Mouse (Mus musculus) cortical plate, adult 2 months (tissue): ENCODE results near the gene Plp2.
"Not testable (repeated sequence)": the region's sequence is repeated elsewhere in the genome, so short reads cannot be mapped to it uniquely, and the experiment has no call there.

Experiments
- CTCF ChIP-seq: fragments of 200-500 bp; IDR thresholded peaks from 2 replicates; pipeline ENCODE4 v1.5.1; 2011; ENCODE audit warnings: mild to moderate bottlenecking, control low read depth, low read length; ENCODE audit not compliant: insufficient read depth; ENCODE audit errors: extremely low read depth
- POLR2A ChIP-seq: fragments of 200-500 bp; IDR thresholded peaks from 2 replicates; pipeline ENCODE4 v1.6.1; 2011; ENCODE audit warnings: mild to moderate bottlenecking, low read length, control low read depth; ENCODE audit not compliant: insufficient read depth; ENCODE audit errors: extremely low read depth

DNA sequence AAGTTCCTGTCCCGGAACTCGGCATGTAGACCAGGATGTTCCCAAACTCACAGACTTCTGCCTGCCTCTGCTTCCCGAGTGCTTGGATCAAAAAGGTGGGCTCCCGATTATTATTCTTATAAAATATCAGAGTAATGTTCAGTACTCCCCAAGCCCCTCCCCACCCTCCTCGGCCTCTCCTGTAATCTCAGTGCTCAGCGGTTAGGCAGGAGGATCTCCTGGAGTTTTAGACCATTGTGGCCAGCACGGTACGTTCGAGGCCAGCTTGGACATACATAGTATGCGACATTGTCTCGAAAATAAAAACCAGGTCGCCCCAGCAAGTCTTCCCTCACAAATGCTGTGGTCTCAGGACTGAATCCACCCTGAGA is 42.6 kb upstream of the Plp2 start:
- not testable (repeated sequence) for TF ChIP-seq POLR2A, CTCF
